Mouse (Mus musculus) brain, embryonic 14.5 days (tissue): ENCODE data around the gene Nf1.

ENCODE experiments used
- CTCF ChIP-seq: fragments of 200-500 bp; IDR thresholded peaks from 2 replicates; pipeline ENCODE4 v1.5.1; 2012; ENCODE audit warnings: inconsistent platforms, mild to moderate bottlenecking, moderate library complexity, borderline replicate concordance; ENCODE audit not compliant: insufficient read depth, insufficient read length; ENCODE audit errors: extremely low read depth
- POLR2A ChIP-seq: fragments of 200-500 bp; IDR thresholded peaks from 2 replicates; pipeline ENCODE4 v1.6.1; 2012; ENCODE audit warnings: mild to moderate bottlenecking, inconsistent platforms, borderline replicate concordance; ENCODE audit not compliant: poor library complexity, insufficient read depth, insufficient read length, severe bottlenecking; ENCODE audit errors: extremely low read depth

- TF ChIP-seq CTCF, result no peak
- no peak for TF ChIP-seq POLR2A
Measured at GRCm38 (mm10) chr11:79519299-79519698, 179.8 kb downstream of the Nf1 start.
